ENCODE assay signal across 12 mouse cellular contexts in the genomic region with DNA sequence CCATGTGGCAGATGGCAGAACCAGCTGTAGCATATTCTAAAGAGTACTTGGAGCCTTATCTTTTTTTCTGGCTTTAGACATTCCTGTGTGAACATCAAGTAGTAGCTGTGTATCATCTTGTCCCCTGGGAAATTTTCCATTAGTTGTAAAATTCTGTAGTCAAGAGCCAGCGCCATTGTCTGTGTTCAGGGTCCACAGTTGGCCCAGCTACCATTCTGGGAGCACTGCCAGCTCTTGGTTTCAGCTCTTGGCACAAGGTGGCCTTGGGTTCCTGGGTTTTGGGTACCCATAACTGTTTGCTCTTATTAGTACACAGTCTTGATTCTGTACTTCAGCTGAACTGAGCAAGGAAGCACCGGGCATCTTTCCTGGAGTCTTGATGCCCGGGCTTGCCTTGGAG.
DNase-seq lines count a peak whose midpoint lies in the region; ATAC-seq lines count a peak whose summit lies in the region.
"Had no signal": no experiment of that assay in that cellular context is flagged by ENCODE, and none has a peak within 500 bp of the region (broad histone marks: within the 10 kb centered on the region; RNA-seq: fewer than 3 reads in every experiment).

No protein-coding gene starts in this region.

- H3K36me3 ChIP-seq in hindbrain, embryonic 15.5 days: no peaks in the 10 kb centered on the region
- no peaks in the 10 kb centered on the region for H3K36me3 ChIP-seq in hindbrain, embryonic 10.5 days

- no peak for DNase-seq in hindbrain, embryonic 10.5 days (ENCODE audit: low spot score)
- peak; percentile 10 for DNase-seq in 3T3-L1 (ENCODE audit: low read depth, low spot score)
- DNase-seq in adrenal gland, postnatal 14 days: peak; percentile 63
- DNase-seq in cerebellum, postnatal 36 days: peak; percentile 53 to 57
- no peak for DNase-seq in gastrocnemius, adult 18-20 months (ENCODE audit: low spot score)
- no peak for DNase-seq in urinary bladder, postnatal 10 days (ENCODE audit: low spot score)
- DNase-seq: gastrocnemius, adult 2 months; heart, postnatal 14 days; lung, embryonic 14.5 days had no signal

- H3K9ac ChIP-seq in hindbrain, embryonic 15.5 days: no peak overlapping the region
- H3K9ac ChIP-seq: lung, embryonic 14.5 days had no signal

- no peaks in the 10 kb centered on the region for H3K9me3 ChIP-seq in hindbrain, embryonic 15.5 days
- H3K9me3 ChIP-seq in hindbrain, embryonic 10.5 days: no peaks in the 10 kb centered on the region
- H3K9me3 ChIP-seq: embryonic facial prominence, embryonic 10.5 days had no signal

- ATAC-seq in hindbrain, embryonic 15.5 days (ENCODE audit: low FRiP score, low read depth): 0 out of 2 replicates have a peak, but pooled peaks have one; percentile 45
- ATAC-seq: activated CD4-positive, CD25-positive, alpha-beta regulatory T cell, adult 4 months had no signal

- peaks cover 7% of the 10 kb centered on the region; the same call in 1 of the 2 replicates for H3K4me1 ChIP-seq in hindbrain, embryonic 15.5 days (replicated peaks)
- no peaks in the 10 kb centered on the region for H3K4me1 ChIP-seq in hindbrain, embryonic 10.5 days (replicated peaks)
- H3K4me1 ChIP-seq: embryonic facial prominence, embryonic 10.5 days had no signal

- no peak overlapping the region for H3K27ac ChIP-seq in hindbrain, embryonic 15.5 days (replicated peaks)
- H3K27ac ChIP-seq in hindbrain, embryonic 10.5 days: no peak overlapping the region
- H3K27ac ChIP-seq: embryonic facial prominence, embryonic 10.5 days; gastrocnemius, adult 2 months had no signal

- 65% methylated on average over 3 of the region's 3 CpGs for WGBS in hindbrain, embryonic 15.5 days
- 91% methylated on average over 3 of the region's 3 CpGs for WGBS in hindbrain, embryonic 10.5 days

- H3K4me2 ChIP-seq in hindbrain, embryonic 15.5 days: no peak overlapping the region
- H3K4me2 ChIP-seq: lung, embryonic 14.5 days had no signal

- H3K27me3 ChIP-seq in hindbrain, embryonic 15.5 days: no peaks in the 10 kb centered on the region
- peaks cover 10% of the 10 kb centered on the region; the same call in 1 of the 2 replicates for H3K27me3 ChIP-seq in hindbrain, embryonic 10.5 days (ENCODE audit: insufficient read depth, poor library complexity, severe bottlenecking)

- no peak overlapping the region for H3K4me3 ChIP-seq in hindbrain, embryonic 15.5 days
- no peak overlapping the region for H3K4me3 ChIP-seq in hindbrain, embryonic 10.5 days
- H3K4me3 ChIP-seq: embryonic facial prominence, embryonic 10.5 days; gastrocnemius, adult 2 months had no signal

Comparison
In these comparisons a context has a peak if more than half of its experiments do, and no peak if none do; other contexts are left out.
1. DNase-seq: peak in 3T3-L1 (single experiment), adrenal gland, postnatal 14 days (single experiment) and cerebellum, postnatal 36 days (2 of 2); none in hindbrain, embryonic 10.5 days (single experiment), gastrocnemius, adult 18-20 months (single experiment) and urinary bladder, postnatal 10 days (single experiment).